Mouse (Mus musculus) monocyte, adult 2 months (primary cell): ENCODE measurements around the gene Gm18596.
"Not testable (repeated sequence)": the region's sequence is repeated elsewhere in the genome, so short reads cannot be mapped to it uniquely, and the experiment has no call there.

Experiments
- DNase-seq, 2 experiments: peaks; one replicate each; pipeline ENCODE4 v3.0.0; 2022; ENCODE audit warnings: low spot score in 2 of 2, low read depth in 1 of 2

Gm18596 gene

DNA sequence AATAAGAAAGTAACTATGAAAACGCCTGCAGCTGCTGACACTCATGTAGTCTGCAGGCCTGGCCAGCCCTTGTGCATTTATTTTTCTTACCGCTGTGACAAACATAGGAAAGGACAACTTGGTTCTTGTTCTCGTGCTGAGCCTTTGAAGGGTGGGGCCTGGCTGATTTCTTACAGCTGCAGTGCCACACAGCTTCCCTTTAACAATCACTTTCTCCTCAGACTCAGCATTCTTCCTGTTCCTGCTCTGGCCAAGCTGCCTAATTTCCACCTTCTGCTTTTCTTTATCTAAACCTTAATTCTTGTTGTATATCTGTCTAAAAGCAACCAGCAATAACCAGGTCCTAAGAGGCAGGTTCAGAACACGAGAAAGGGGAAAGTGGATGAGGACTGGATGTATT, 28.7 kb downstream of the Gm18596 start:
- no peak for DNase-seq

DNA sequence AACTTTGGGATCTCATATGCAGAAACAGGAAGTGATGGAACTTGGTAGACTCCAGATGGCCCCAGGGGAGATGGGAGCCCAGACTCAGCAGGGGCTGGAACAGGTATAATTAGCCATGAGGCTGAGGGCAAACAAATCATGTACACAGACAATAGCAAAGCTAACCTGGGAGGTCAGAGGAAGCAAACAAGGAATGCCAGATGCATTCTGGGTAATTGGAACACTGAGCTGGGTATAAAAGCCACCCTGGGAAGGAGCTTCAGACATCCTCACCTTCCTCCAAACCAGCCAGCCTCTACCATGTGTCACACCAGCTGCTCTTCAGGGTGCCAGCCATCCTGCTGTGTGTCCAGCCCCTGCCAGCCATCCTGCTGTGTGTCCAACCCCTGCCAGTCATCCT, 31.3 kb downstream of the Gm18596 start, which contains the start of gene Gm10024:
Gene Gm10024 (plus strand): TSS at position 301 of the 400 bp plus-strand sequence.
- not testable (repeated sequence) for DNase-seq

DNA sequence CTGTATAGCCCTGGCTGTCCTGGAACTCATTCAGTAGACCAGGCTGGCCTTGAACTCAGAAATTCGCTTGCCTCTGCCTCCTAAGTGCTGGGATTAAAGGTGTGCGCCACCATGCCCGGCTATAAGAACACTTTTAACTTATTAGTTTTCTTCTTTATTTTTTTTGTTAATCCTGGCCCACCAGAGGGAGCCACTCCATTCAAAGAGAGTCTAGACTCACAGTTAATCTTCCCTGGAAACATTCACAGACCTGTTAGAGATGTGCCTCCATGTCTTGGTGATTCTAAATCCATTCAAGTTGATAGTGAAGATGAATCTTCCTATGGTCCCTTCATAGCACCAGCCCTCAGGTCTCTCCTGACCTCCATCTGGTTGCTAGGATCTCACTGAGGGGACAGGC, 32.6 kb downstream of the Gm18596 start:
- DNase-seq = no peak

DNA sequence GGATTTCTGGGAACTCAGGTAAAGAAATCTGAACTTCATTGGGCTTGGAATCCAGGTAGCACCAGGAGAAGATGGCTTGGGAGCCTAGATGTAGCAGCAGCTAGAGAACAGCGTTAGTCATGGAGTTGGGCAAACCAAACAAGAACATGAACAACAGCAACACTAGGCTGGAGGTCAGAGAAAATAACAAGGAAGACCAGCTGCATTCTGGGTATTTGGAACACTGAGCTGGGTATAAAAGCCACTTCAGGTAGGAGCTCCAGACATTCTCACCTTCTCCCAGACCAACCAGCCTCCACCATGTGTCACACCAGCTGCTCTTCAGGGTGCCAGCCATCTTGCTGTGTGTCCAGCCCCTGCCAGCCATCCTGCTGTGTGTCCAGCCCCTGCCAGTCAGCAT, 36.1 kb downstream of the Gm18596 start, which contains the start of gene Gm10272:
Gene Gm10272 (plus strand): TSS at position 301 of the 400 bp plus-strand sequence.
- DNase-seq = no peak

DNA sequence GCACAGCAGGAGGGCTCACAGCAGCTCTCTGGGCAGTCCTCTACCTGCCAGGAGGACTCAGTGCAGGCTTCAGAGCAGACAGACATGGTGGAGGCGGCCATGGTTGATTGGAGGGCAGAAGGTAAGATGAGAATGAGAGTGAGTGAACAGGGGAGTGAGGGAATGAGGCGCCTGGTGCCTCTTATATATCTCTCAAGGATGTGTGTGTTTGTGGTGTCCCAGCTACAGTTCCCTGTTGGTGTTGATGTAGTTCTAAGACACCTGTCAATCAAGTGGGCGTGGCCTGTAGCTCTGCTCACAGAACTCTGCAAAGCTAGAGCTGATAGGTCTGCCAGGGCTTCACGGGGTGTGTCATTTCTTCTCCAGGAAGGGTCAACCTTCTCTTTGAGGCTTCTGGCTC, 45.3 kb downstream of the Gm18596 start, which contains the start of gene Gm9508:
Gene Gm9508 (minus strand): TSS at position 101 of the 400 bp plus-strand sequence.
- DNase-seq = no peak
